Mouse (Mus musculus): ENCODE measurements around the gene Cfap44.

Gene Cfap44

GRCm38 (mm10) chr16:44394577-44395243 lies at the start of gene Cfap44:
Gene Cfap44 (plus strand): TSS chr16:44394796.
- no peak for DNase-seq (ENCODE audit: low spot score)

- peak; percentile 95 for DNase-seq (ENCODE audit: low spot score)
Observed at GRCm38 (mm10) chr16:44347071-44347901, 47.3 kb upstream of the Cfap44 start, which contains the start of gene Spice1. Gene Spice1 (plus strand): TSS chr16:44347121.

GRCm38 (mm10) chr16:44349801-44350397 lies 44.7 kb upstream of the Cfap44 start:
- no peak for DNase-seq (ENCODE audit: low spot score)

GRCm38 (mm10) chr16:44356291-44356690 lies 38.3 kb upstream of the Cfap44 start:
- DNase-seq (ENCODE audit: low spot score) = no peak

- no peak for DNase-seq (ENCODE audit: low spot score)
Observed at GRCm38 (mm10) chr16:44357571-44358268, 36.9 kb upstream of the Cfap44 start.

- peak; percentile 64 for DNase-seq (ENCODE audit: low spot score)
Observed at GRCm38 (mm10) chr16:44361921-44362890, 32.4 kb upstream of the Cfap44 start.

GRCm38 (mm10) chr16:44365522-44365921 lies 29.1 kb upstream of the Cfap44 start:
- no peak for DNase-seq (ENCODE audit: low spot score)

GRCm38 (mm10) chr16:44375459-44375858 lies 19.1 kb upstream of the Cfap44 start:
- no peak for DNase-seq (ENCODE audit: low spot score)

- no peak for DNase-seq (ENCODE audit: low spot score)
Observed at GRCm38 (mm10) chr16:44380006-44380405, 14.6 kb upstream of the Cfap44 start.

- DNase-seq (ENCODE audit: low spot score) = no peak
Observed at GRCm38 (mm10) chr16:44381578-44381977, 13.0 kb upstream of the Cfap44 start.

- DNase-seq (ENCODE audit: low spot score) = no peak
Observed at GRCm38 (mm10) chr16:44383549-44383948, 11.0 kb upstream of the Cfap44 start.

- no peak for DNase-seq (ENCODE audit: low spot score)
Observed at GRCm38 (mm10) chr16:44384251-44384650, 10.3 kb upstream of the Cfap44 start.

- DNase-seq (ENCODE audit: low spot score) = peak; percentile 69
Observed at GRCm38 (mm10) chr16:44391877-44392548, 2.6 kb upstream of the Cfap44 start.

GRCm38 (mm10) chr16:44404933-44405332 lies 10.3 kb downstream of the Cfap44 start:
- DNase-seq (ENCODE audit: low spot score) = no peak

- DNase-seq (ENCODE audit: low spot score) = no peak
Observed at GRCm38 (mm10) chr16:44407211-44407610, 12.6 kb downstream of the Cfap44 start.

- DNase-seq (ENCODE audit: low spot score) = no peak
Observed at GRCm38 (mm10) chr16:44408290-44408689, 13.7 kb downstream of the Cfap44 start.

- no peak for DNase-seq (ENCODE audit: low spot score)
Observed at GRCm38 (mm10) chr16:44410176-44410575, 15.6 kb downstream of the Cfap44 start.

- DNase-seq (ENCODE audit: low spot score) = no peak
Observed at GRCm38 (mm10) chr16:44417596-44417995, 23.0 kb downstream of the Cfap44 start.

- DNase-seq (ENCODE audit: low spot score) = no peak
Observed at GRCm38 (mm10) chr16:44421735-44422134, 27.1 kb downstream of the Cfap44 start.

GRCm38 (mm10) chr16:44423499-44423898 lies 28.9 kb downstream of the Cfap44 start:
- DNase-seq (ENCODE audit: low spot score) = no peak
